Mouse (Mus musculus) common myeloid progenitor, adult 5-6 weeks (primary cell): ENCODE results near the gene Pip4k2a. TPM values are rescaled to one million over a fixed set of nuclear protein-coding genes. Genes with fewer than 3 reads are reported as not detected.
A peak's percentile ranks its signal among the peaks of the same experiment; 100 is the strongest.

Source experiments
- ATAC-seq: replicated peaks from 2 replicates; pipeline ENCODE4 v1.8.0; 2016; ENCODE audit warnings: low read depth, mild to moderate bottlenecking, moderate TSS enrichment, inconsistent platforms; ENCODE audit not compliant: poor library complexity, severe bottlenecking
- total RNA-seq: library from RNA; stranded (forward); fragments of 200-1000, 187-1606 nt; gene quantifications from 2 replicates; pipeline ENCODE4 v1.2.3, GENCODE M21; 2017

The Pip4k2a gene
- total RNA-seq, 1 experiment from 2014 or later = 51.8 TPM

- ATAC-seq = no peak
These were observed 64.5 kb downstream of the Pip4k2a start for GRCm38 (mm10) chr2:18933418-18933817.

DNA sequence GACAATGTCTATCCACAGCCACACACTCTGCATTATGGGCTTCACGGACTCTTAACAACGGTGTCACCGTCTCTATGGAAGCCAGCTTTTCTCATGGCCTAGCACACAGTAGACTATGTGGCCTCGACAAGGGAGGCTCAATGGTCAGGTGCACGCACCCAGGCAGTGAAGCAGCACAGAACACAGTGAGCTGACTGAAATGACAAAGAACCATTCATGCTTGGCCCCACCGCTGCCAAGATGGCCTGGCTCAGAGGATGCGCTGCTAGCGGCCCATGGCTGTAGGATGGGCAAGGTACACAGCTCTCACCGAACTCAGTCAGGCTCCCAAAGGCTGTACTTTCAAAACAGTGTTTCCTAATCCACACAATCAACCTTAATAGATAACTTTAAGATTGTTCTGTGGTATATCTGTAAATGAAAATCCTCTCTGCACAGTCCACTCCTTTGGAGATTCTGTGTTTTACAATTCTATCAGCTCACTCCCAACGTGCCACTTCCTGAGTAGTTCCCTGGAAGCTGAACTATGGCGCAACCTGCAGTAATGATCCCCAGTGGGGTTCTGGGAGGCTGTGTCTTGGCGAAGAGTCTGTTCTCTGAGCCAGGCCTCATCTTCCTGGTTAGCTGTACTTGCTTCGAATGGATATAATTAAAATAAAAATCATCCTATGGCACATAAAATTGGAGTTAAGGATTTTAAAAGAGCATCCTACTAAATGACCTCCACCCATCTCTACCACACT lies 67.4 kb downstream of the Pip4k2a start:
- ATAC-seq = no peak

DNA sequence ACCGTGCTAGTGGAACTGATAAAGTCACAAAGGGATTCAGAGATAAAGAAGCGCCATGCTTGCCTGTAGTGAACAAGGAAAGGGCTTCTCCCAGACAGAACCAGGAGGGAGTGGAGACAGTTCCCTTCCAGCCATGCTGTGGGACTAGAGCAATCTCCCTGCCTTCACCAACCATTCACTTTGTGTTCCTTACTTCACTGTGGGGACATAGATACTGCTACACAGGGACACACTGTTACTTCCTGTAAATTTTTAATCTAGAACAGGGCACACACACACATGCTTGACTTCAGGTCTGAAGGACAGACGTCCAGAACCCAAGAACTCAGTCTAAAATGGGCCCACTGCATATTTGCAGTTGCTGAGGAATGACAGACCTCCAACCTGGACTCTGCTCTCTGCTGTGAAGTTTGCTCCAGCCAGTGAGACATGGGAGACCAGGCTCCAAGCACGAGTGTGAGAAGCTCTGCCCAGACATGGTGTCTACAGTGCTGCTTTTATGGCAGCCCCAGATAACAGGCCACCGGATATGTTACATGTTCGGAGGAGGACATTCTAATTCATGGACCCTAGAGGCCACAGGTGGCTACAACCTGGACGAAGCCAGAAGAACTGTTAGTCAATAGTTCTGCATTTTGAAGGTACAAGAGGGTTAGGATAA lies 69.2 kb downstream of the Pip4k2a start:
- peak; percentile 20; the same call in 1 of the 2 replicates for ATAC-seq

GRCm38 (mm10) chr2:18928196-18928595 lies 69.7 kb downstream of the Pip4k2a start:
- ATAC-seq = peak; percentile 37

DNA sequence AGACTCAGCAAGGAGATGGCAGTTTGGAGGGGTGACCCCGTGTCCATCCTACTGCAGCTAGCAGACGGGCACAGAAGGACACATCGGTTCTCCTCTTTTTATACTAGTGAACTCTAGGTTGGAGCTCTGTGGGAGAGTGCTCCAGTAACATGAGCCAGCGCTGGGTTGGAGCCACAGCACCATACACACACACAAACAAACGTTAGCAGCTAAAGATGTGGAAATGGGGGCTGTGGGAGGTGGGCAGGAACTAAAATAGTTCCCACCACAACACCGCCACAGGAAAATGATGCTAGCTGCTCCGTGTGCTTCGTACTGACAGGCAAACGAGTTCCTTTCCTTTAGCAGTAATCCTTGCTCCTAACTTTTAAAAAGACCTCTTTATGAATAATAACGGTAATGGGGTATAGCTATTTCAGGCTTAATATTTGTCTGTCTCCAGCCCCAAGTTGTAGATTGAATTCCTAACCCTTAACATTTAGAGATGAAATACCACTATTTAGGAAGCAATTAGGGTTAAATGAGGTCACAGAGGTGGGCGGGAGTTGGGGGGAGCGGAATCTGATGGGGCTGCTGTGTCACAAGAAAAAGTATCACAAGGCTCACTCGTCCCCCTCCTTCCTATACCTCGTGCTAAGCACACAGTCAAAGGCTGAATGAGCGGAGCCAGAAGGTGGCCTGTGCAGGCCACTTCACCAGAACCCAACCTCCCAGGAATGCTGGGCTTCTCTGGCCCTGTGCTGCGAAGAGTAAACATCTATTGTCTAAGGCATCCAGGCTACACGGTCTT lies 73.9 kb downstream of the Pip4k2a start:
- peak; percentile 64 for ATAC-seq

DNA sequence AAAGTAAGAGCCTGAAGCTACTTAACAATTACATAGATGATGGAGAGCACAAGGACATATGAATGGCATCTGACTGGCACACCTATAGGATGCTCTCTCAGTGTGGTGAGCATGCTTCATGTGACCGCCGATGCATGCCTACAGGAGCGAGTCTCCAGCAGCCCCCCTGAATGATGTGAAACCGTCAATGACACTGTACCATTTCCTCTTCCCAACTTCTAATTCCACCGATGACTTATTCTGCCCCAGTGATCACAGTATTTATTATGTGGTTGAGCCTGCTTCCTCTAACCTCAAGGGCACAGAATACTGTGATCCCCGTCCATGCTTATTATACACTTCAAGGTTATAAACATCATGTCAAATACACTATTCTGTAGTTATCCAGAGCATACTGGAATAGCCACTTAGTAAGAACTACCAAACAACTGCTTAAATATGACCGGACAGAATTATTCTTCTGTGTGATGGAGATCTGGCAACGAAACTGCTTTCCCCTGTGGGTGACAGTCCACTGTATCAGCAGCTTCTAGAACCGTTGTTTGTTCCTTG lies 74.8 kb downstream of the Pip4k2a start:
- peak; percentile 53 for ATAC-seq

DNA sequence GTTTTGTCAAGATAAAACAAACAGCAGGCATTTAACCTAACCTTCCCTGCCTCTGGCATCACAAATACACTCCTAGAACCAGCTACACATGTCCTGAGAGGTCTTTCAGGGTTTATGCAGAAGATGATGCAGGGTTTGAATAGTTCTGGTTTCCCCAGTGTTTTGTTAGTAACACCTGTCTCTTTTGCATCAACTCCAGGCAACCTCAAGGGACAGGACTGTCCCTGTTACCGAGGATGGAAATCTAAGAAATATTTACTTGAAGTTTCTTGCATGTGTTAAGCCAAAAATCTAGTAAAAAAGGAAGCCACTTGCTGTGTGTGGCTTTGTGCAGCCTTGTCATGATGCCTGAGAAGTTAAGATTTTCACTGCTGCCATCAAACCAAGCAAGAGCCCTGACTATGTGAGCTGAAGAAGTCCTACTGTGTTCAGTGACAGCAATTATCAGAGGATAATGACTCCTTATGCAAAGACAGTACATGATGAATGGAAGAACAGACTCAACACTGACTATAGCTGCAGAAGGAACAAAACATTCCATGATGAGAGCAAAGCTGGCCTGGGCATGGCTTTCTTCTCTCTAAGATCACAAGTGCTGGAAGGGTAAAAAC lies 76.3 kb downstream of the Pip4k2a start:
- no peak for ATAC-seq

DNA sequence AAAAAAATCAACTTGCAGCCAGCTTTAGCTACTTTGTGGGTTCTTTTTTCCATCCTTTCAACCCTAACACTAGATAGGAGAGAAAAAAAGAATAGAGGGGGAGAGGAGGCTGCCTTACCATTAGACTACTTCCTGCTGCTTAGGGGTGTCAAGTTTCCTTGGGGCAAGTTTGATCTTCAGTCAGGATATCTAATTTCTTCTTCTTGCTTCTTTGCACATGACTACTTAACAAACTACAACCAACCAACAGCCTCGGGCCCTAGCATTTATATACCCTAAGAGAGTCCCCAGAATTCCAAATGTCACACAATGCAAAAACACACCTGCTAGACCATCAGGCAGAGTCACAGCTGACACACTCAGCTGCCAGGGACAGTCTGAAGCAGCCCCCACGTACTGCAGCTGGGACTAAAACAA lies 77.5 kb downstream of the Pip4k2a start:
- ATAC-seq = no peak

DNA sequence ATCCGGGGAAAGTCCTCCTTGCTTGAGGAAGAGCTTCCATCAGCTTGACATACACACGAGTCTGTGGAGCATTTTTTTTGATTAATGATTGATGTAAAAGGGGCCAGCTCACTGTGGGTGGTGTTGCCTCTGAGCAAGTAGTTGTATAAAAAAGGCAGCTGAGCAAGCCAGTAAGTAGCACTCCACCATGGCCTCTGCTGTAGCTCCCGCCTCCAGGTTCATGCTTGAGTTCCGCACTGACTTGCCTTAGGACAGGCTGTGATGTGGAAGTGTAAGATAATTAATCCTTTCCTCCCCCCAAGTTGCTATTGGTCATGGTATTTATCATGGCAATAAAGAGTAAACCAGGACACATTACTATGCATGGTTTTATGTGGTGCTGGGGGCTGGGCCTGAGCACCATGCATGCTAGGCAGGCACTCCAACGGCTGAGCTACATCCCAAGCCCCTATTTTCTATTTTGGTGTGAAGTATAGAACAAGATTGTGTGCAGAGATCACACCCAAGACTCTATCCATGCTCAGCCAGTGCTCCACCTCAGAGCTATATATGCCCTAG lies 78.0 kb downstream of the Pip4k2a start:
- ATAC-seq = no peak

GRCm38 (mm10) chr2:18917838-18918237 lies 80.1 kb downstream of the Pip4k2a start:
- no peak for ATAC-seq

DNA sequence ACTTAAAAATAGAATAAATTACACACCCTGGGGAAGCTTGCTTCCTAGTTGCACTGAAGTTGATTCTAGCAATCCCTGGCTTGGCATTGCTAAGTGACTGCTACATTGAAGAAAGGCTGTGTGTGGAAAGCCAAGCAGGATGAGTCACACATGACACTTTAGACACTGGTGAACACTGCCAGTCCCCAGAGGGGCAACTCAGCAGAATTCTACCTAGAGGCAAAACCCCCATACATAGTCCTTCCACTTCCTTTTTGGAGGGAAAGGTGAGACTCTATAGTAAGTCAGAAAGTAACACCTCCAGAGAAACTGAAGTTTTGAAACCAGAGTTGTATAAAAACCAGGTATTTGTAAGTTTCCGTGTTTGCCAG lies 80.6 kb downstream of the Pip4k2a start:
- no peak for ATAC-seq

DNA sequence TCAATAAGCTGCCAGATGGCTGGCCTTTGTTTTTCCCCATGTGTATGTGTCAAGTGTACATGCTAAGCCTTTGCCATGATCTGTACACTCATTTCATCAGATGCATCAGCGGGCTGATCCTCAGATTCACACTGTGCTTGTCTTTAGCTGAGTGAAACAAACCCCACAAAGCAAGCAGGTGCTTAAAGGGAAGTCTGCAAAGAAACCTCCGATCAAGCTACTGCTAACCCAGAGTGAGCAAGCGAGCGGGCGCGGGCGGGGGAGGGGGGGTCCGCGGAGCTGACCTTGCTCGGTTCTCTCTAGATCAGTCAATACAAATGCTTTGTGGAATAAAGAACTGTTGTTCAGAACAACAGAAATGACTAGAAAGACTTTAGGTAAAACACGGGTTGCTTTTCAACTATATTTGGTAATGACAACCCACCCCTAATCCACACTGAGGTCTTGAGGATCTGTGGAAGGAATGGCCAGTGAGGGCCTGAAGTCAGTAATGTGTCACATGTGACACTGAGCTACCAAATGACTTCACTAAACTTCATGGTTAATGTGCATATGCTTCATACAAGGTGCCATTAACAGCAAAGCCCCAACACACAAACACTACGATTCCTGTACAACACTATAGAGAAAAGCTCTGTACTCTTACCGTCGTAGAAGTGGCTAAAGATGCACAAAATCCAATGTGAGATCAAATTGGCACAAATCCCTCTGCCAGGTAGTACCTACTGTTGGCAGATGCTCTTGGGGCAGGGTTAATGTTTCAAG lies 81.1 kb downstream of the Pip4k2a start:
- peak; percentile 30 for ATAC-seq

DNA sequence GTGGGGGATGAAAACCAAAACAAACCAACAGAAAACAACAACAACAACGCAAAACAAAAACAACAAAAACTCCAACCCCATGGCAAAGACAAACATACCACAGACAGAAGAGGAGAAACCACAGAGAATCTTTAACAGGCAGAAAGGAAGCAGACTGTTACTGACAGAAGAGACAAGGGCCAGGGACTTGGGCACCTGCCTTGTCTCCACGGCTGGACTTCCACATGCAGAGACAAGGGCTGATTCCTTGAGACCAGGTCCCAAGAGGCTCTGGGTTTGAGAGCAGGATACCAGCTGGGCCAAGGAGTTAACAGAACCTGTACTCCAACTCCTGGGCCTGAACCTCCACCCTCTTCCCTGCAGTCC lies 81.9 kb downstream of the Pip4k2a start:
- peak; percentile 57 for ATAC-seq

- ATAC-seq = no peak
These were observed 82.4 kb downstream of the Pip4k2a start for GRCm38 (mm10) chr2:18915372-18916041.

DNA sequence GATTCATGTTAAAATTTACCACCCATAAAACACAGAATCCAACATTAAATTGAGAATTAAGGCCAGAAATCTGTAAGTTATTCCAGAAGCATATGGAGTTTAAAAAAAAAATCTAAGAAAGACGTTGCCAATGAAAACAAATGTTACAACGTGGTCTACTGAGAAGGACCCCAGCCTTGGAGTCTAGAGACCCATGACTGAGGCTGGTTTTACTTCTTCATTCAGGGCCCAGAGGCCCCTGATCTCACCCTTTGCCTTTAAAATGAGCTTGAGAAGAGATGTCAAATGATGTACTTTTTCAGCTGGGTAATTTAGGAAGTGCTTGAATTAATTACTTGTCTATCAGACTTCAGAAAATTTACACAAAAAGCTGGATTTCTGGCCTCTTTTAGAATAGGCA lies 83.2 kb downstream of the Pip4k2a start:
- ATAC-seq = no peak

DNA sequence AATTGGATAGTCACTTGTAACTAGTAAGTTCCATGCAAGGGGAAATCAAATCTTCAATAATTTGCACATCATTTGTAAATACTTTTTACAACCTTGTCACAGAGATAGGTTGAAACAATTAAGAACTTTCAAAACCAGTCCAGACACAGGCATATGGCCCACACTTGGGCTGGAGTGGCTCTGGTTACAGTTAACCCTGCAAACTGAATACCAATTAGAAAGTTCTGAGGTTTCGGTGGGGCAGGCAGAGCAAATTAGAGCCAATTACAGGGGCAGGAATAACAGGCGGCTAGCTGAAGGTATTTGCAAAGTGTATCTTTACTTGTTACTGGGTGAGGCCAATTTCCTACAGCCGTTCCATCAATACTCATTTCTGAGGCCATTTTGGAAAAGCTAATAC lies 84.3 kb downstream of the Pip4k2a start:
- no peak for ATAC-seq

DNA sequence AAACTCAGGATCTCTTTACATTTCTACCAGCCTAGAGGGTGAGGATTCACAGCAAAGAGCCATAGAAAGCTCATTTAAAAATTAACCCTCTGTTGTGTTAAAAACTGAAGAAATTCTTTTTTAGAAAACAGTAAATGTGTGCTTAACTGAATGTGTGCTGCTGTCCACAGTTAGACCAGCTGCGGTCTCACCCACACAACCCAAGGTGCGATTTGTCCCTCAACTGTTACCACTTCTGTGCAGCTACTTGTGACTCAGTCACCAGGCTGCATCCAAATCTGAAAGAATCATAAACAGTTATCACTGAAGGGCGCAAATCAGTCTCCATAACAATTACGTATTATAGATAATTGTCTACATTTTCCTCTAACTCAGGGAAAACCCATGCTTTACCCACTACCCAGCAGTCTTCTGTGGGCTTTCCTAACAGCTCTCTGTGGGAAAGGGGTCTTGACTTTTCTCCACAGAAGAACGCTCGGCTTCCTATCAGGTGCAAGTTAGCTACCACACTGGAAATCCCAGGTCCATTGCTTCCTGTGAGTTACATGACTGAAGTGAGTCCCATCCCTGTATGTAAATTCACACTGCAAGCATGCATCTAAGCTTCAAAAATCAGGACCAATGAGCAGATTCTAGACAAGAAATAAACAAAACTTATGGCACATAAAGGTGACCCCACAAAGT lies 86.5 kb downstream of the Pip4k2a start:
- no peak for ATAC-seq

GRCm38 (mm10) chr2:18910209-18910608 lies 87.7 kb downstream of the Pip4k2a start:
- no peak; the same call in 1 of the 2 replicates for ATAC-seq
